Mouse (Mus musculus) limb, embryonic 13.5 days (tissue): ENCODE measurements around the gene Angel2. TPM values are rescaled to one million over a fixed set of nuclear protein-coding genes. Genes with fewer than 3 reads are reported as not detected.

Source experiments
- polyA plus RNA-seq: library from polyadenylated mRNA; unstranded; fragments of >200 nt; fragmentation: Nextera tagmentation; extraction: Ambion mirVana; gene quantifications from 2 replicates; pipeline ENCODE4 v1.2.1, GENCODE M21; 2015

Angel2 gene
- polyA plus RNA-seq, 1 experiment from 2014 or later, result 55.1 TPM

Other genes with a start within 250 kb of the Angel2 start
- 17.2 and 17.3 TPM in 2 replicates for gene Rps6kc1, start 13.3 kb upstream of the Angel2 start, polyA plus RNA-seq
- gene Vash2, start 54.2 kb downstream of the Angel2 start, polyA plus RNA-seq, result 64.4 and 72.7 TPM in 2 replicates
- gene Flvcr1, start 101.0 kb downstream of the Angel2 start, polyA plus RNA-seq, result 5.2 and 5.8 TPM in 2 replicates
- not detected in 2 replicates for gene Spata45, start 111.5 kb downstream of the Angel2 start, polyA plus RNA-seq
- gene Tatdn3, start 137.8 kb downstream of the Angel2 start, polyA plus RNA-seq, result 15.0 and 15.3 TPM in 2 replicates
- gene Nsl1, start 137.9 kb downstream of the Angel2 start, polyA plus RNA-seq, result 22.8 and 24.2 TPM in 2 replicates
- gene Batf3, start 172.7 kb downstream of the Angel2 start, polyA plus RNA-seq, result 16.6 and 16.7 TPM in 2 replicates
- gene Fam71a, start 239.7 kb downstream of the Angel2 start, polyA plus RNA-seq, result not detected in 2 replicates